Mouse (Mus musculus): ENCODE results near the gene Nkpd1.

DNA sequence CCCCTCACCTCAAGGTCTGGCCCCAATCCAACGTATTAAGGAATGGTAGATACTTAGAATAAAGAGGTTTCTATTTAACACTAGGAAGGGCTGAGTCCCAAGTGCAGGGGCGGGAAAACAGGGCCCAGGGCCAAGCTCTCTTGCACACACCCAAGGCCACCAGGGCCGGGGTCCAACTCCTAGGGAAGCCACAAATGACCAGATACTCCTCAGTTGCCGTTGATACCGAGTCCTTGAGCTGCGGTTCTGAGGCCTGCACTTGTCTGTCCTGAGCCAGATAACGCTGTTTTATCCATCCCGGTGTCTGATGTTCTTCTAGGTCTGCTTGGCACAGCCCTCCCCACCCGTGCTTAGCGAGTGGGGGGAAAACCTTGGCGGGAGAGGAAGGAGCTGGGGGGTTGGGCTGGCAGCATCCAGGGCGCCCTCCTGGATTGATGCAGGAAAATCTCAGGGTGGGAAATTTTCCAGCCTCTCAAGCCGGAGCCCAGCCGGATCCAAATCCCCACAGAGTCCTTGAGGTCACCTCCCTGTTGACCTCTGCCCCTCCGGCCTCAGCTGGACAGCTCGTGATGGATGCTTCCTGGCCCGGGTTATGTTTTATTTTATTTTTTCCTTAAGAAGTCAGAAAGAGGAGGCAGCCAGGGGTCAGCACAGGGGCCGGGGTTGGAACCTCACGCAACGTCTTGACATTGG is 22.0 kb upstream of the Nkpd1 start:
- no peak for TF ChIP-seq CTCF (IDR thresholded peaks at IDR 0.05; ENCODE audit: low read depth, low read length)
- no peak for TF ChIP-seq POLR2A (IDR thresholded peaks at IDR 0.05; ENCODE audit: borderline replicate concordance, low read depth, low read length)
